Mouse (Mus musculus) B cell, adult 2 months (primary cell): Measurements from ENCODE around the gene Eefsec.

Source experiments
- DNase-seq, 2 experiments: peaks; one replicate each; pipeline ENCODE4 v3.0.0; 2022

The Eefsec gene

GRCm38 (mm10) chr6:88446063-88447002 is at the start of gene Eefsec:
Gene Eefsec (minus strand): TSS chr6:88446539.
- DNase-seq, result peak; percentile 91 to 92

DNA sequence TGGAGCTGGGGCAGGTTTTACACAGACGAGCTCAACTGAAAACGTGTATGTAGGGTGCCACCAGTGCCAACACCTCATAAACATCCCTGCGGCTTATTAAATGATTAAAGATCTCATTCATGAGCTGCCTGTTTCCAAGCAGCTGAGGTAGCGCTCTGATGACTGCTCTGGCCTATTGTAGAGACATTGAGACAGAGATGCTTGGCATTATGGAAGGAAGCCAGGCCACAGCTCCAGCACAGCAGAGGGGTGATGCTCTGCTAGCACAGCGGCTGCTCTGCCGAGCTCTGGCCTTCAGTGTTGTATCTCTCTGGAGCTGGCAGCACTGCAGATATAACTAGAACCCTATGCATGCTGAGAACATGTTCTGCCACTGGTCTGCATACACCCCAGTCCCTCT is 47.4 kb upstream of the Eefsec start:
- no peak for DNase-seq

- DNase-seq, result no peak
Measured at GRCm38 (mm10) chr6:88490629-88491354, 44.5 kb upstream of the Eefsec start.

- no peak for DNase-seq
Measured at GRCm38 (mm10) chr6:88489834-88490233, 43.5 kb upstream of the Eefsec start.

- DNase-seq, result no peak
Measured at GRCm38 (mm10) chr6:88489026-88489425, 42.7 kb upstream of the Eefsec start.

- DNase-seq, result peak; percentile 55 to 58
Measured at GRCm38 (mm10) chr6:88486893-88487292, 40.6 kb upstream of the Eefsec start.

DNA sequence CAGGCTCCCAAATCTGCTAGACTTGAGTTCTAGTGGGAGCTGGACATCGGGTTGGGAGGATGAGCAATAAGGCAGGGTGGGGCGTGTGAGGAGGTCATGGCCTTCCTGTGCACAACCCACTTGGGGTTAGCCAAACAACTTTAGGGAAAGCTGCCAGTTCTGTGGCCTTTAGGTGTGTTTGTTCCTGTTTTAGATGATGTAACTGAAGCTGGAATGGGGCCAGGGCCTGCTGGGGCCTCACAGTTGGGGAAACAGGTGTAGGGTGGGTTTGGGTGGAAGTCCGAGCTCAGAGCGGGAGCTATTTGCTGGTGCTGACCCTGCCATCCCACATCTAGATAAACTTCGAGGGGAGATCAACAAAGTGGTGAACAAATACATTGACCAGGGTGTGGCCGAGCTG is 39.0 kb upstream of the Eefsec start:
- no peak for DNase-seq

DNA sequence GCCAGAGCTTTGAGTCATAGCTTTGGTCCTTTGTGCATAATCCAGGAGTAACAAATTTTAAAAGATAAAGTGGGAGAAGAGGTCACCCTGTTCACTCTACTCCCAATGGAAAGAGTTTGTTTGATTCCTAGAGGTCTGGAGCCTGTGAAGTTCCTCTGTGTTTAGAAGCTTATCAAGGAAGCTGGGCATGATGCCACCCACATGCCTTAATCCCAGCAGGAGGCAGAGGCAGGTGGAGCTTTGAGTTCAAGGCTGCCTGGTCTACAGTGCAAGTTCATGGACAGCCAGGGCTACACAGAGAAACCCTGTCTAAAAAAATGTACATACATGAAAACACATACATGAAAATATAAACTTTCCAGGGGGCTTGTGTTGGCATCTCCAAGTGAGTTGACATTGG is 37.6 kb upstream of the Eefsec start:
- no peak for DNase-seq

- no peak for DNase-seq
Measured at GRCm38 (mm10) chr6:88483111-88483510, 36.8 kb upstream of the Eefsec start.

- DNase-seq, result no peak
Measured at GRCm38 (mm10) chr6:88480421-88480820, 34.1 kb upstream of the Eefsec start.

DNA sequence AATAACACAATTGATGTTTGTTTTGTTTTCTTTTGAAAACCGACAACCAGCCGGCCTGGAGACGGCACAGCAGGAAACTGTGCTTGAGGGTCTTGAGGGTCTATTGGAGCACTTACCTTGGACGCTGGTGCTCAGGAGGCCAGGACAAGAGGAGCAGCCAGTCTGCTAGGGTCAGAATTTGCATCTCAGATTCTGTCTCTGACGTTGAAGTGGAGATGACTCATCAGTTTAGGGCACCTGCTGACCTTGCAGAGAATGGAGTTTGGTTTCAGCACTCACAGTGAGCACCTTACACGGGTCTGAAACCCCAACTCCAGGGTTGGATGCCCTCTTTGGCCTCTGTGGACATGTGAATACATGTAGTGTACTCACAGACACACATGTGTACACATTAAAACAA is 23.5 kb upstream of the Eefsec start:
- DNase-seq, result no peak

- DNase-seq, result peak; percentile 91 to 93
Measured at GRCm38 (mm10) chr6:88465181-88465920, 19.0 kb upstream of the Eefsec start, which contains the start of gene Ruvbl1. Gene Ruvbl1 (plus strand): TSS chr6:88465409.

DNA sequence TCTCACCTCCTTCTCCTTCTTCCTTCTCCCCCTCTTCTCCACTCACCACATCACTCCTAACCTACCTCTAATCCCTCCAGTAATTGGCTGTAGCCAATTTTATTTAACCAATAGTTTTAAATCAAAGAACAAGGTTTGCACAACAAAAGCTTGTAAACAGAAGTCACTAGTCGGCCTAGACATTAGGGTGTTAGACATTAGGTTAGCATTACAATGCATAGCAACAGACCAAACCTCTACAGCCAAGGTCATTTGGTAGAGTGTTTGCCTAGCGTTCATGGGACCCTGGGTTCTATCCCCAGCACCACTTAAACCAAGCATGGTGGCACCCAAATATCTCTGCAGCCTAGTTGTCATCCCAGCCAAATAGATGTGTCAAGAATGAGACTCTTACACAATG is 8.2 kb upstream of the Eefsec start:
- DNase-seq, result no peak

GRCm38 (mm10) chr6:88447454-88447853 is 1.1 kb upstream of the Eefsec start:
- no peak for DNase-seq

DNA sequence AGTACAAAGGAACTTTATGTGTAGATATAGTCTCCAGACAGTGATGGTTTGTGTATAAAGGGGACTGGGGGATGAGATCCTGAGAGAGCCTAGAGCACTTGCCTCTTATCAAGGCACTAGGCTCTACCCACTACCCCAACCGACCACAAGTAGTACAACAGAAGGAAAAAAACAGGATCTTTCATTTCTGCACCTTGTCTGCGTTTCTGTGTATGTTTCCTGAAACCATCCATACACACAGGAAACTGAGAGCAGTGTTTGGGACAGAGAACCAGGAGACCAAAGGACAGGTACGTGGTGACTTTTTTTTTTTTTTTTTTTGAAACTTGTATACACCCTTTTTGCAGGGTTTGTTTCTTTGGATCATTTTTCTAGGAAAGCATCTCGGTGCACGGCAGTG is 678 bp downstream of the Eefsec start:
- DNase-seq, result no peak

GRCm38 (mm10) chr6:88444076-88444750 is 2.1 kb downstream of the Eefsec start:
- DNase-seq, result no peak

DNA sequence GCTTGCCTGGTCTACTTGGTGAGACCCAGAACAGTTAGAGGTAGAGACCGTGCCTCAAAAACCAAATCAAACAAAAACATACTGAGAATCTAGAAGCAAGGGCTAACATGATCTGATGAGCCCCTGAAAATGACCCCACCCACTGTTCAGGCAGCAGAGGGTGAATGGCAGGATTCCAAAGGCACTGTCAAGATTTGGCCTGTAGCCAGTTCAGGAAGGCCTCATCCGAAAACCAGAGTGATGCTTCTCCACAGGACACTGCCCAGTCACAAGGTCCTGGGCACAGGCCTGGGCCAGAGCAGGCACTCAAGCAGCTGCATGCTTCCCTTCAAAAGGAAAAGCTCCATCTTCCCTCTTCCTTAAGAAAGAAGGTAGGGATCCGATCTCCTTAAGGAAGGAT is 2.9 kb downstream of the Eefsec start:
- no peak for DNase-seq

GRCm38 (mm10) chr6:88442551-88442950 is 3.8 kb downstream of the Eefsec start:
- no peak for DNase-seq

- DNase-seq, result no peak
Measured at GRCm38 (mm10) chr6:88439056-88439455, 7.3 kb downstream of the Eefsec start.

DNA sequence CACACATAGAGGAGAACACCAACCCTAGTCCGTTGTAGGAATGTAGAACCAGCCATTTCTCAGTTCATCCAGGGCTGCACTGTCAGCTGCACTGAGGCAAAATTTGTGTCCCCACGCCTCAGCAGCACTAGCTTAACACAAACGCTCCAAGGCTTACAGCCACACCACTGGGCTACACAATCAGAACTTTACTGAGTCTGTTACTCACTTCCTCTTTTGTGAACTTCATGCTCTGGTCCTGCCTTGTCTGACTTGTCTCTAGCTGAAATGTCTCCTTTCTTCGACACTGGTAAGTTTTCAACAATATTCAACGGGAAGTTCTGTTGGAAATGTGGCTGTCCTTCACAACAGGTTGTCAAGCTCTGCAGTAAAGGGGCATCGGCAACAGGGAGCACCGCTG is 10.7 kb downstream of the Eefsec start:
- DNase-seq, result peak; percentile 28 to 32

DNA sequence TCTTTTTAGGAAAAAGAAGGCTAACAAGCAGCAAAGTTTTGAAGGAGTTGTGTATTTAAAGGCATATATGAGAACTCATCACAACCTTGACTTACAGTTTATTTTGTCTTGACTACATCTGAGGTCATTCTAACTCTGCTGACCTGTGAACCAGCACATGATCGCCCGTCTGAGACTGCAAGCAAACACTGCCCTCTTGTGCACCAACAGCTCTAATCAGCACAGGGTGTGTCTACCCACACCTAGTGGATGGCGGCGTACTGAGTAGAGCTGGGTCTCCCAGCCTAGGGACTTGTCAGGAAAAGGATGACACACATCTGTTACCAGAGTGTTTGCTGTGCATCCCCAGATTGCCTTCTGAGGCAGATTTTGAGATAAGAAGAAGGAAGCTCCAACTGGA is 15.1 kb downstream of the Eefsec start:
- no peak for DNase-seq

GRCm38 (mm10) chr6:88416130-88416758 is 30.1 kb downstream of the Eefsec start:
- DNase-seq, result no peak
